Comparison of ENCODE assay signal across 12 mouse cellular contexts in the genomic region with DNA sequence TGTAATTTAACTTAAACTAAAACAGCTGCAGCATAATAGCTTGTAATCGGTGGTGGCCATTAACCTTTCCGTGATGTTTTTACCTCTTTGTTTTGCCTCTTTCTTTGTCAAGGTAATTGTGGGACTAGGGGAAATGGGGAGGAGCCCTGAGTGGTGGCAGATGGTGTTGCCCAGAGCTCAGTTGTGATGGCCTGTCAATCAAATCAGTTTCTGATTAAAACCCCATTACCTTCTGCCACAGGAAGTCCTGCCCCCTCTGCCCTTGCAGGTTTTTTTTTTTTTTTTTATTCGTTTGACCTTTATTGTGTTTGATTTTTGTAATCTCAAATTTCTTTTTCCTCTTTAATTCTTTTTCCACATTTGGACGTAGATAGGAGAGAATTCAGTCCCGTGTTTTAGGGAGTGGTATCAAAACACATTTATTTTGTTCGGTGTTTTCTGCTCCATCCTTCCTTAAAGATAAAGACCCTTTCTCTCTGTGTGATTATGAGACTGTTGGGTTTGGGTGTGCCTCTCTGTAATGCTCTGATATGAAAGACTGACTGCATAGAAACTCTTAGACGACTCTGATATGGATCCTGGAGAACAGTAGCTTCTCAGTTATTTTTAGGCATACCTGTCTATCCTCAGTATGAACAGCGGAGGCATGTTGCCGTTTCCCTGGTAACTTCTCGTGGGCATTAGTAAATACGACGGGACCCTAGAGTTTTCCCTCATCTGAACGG.
DNase-seq lines count a peak whose midpoint lies in the region; ATAC-seq lines count a peak whose summit lies in the region.
"Had no signal": no experiment of that assay in that cellular context is flagged by ENCODE, and none has a peak within 500 bp of the region (broad histone marks: within the 10 kb centered on the region; RNA-seq: fewer than 3 reads in every experiment).

No protein-coding gene starts in this region.

- no peak for DNase-seq in heart, adult 8-10 months (ENCODE audit: low spot score)
- DNase-seq in c-Kit-positive CD71-positive TER-119-positive erythroid progenitor cells, embryonic 14.5 days (ENCODE audit: low spot score) = peak; percentile 74
- DNase-seq in thymus, postnatal 10 days (ENCODE audit: low spot score in 2 of 2) = no peak
- no peak for DNase-seq in thymus, adult 18-20 months
- DNase-seq: adrenal gland, adult 8-10 months; cerebellum, postnatal 36 days; left cerebral cortex, postnatal 4 days had no signal

- no peaks in the 10 kb centered on the region for H3K9me3 ChIP-seq in heart, embryonic 12.5 days (replicated peaks)
- no peaks in the 10 kb centered on the region for H3K9me3 ChIP-seq in hindbrain, embryonic 13.5 days
- H3K9me3 ChIP-seq in midbrain, embryonic 12.5 days = no peaks in the 10 kb centered on the region
- H3K9me3 ChIP-seq: megakaryocyte, embryonic 14.5 days had no signal

- H3K4me2 ChIP-seq in heart, embryonic 12.5 days = peak overlapping the region; percentile 48
- 0 out of 2 replicates have a peak overlapping the region, but pooled peaks have one; percentile 7 for H3K4me2 ChIP-seq in hindbrain, embryonic 13.5 days
- H3K4me2 ChIP-seq in midbrain, embryonic 12.5 days (replicated peaks) = no peak overlapping the region

- WGBS in heart, embryonic 12.5 days = 29% methylated on average over 13 of the region's 13 CpGs
- WGBS in hindbrain, embryonic 13.5 days = 59% methylated on average over 13 of the region's 13 CpGs
- 76% methylated on average over 13 of the region's 13 CpGs for WGBS in midbrain, embryonic 12.5 days

- no peaks in the 10 kb centered on the region for H3K27me3 ChIP-seq in heart, embryonic 12.5 days (replicated peaks)
- H3K27me3 ChIP-seq in hindbrain, embryonic 13.5 days = no peaks in the 10 kb centered on the region
- no peaks in the 10 kb centered on the region for H3K27me3 ChIP-seq in midbrain, embryonic 12.5 days
- H3K27me3 ChIP-seq: megakaryocyte, embryonic 14.5 days had no signal

- H3K4me3 ChIP-seq in heart, embryonic 12.5 days = no peak overlapping the region
- no peak overlapping the region for H3K4me3 ChIP-seq in hindbrain, embryonic 13.5 days
- H3K4me3 ChIP-seq in midbrain, embryonic 12.5 days = no peak overlapping the region
- H3K4me3 ChIP-seq: megakaryocyte, embryonic 14.5 days had no signal

- no peaks in the 10 kb centered on the region for H3K36me3 ChIP-seq in heart, embryonic 12.5 days
- no peaks in the 10 kb centered on the region for H3K36me3 ChIP-seq in hindbrain, embryonic 13.5 days
- H3K36me3 ChIP-seq in midbrain, embryonic 12.5 days = no peaks in the 10 kb centered on the region

- no peak overlapping the region for H3K9ac ChIP-seq in heart, embryonic 12.5 days
- no peak overlapping the region for H3K9ac ChIP-seq in hindbrain, embryonic 13.5 days
- no peak overlapping the region for H3K9ac ChIP-seq in midbrain, embryonic 12.5 days (replicated peaks)

- H3K4me1 ChIP-seq in heart, embryonic 12.5 days (replicated peaks) = peaks cover 49% of the 10 kb centered on the region
- H3K4me1 ChIP-seq in hindbrain, embryonic 13.5 days (replicated peaks) = peaks cover 15% of the 10 kb centered on the region; the same call in 1 of the 2 replicates
- peaks cover 15% of the 10 kb centered on the region for H3K4me1 ChIP-seq in midbrain, embryonic 12.5 days

- 0 out of 2 replicates have a peak, but pooled peaks have one; percentile 40 for ATAC-seq in heart, embryonic 12.5 days (ENCODE audit: insufficient number of reproducible peaks, low FRiP score)
- ATAC-seq in hindbrain, embryonic 13.5 days (ENCODE audit: low FRiP score) = 0 out of 2 replicates have a peak, but pooled peaks have one; percentile 7
- peak; percentile 79 for ATAC-seq in midbrain, embryonic 12.5 days (ENCODE audit: low FRiP score, low read depth)
- ATAC-seq in activated CD4-positive, CD25-positive, alpha-beta regulatory T cell, adult 4 months = no peak

- no peak overlapping the region for H3K27ac ChIP-seq in heart, embryonic 12.5 days (ENCODE audit: poor library complexity, severe bottlenecking)
- no peak overlapping the region for H3K27ac ChIP-seq in hindbrain, embryonic 13.5 days
- no peak overlapping the region for H3K27ac ChIP-seq in midbrain, embryonic 12.5 days (replicated peaks)
